Mouse (Mus musculus) gastrocnemius, adult 2 months (tissue): Measurements from ENCODE around the gene Pdzk1. TPM values are rescaled to one million over a fixed set of nuclear protein-coding genes. Genes with fewer than 3 reads are reported as not detected.

Source experiments
- DNase-seq: peaks from one replicate; pipeline ENCODE4 v3.0.0; 2022
- H3K27ac ChIP-seq: fragments of 200-600 bp; 2 replicates; pipeline ENCODE4 v1.8.1; 2022; ENCODE audit warnings: mild to moderate bottlenecking
- H3K4me3 ChIP-seq: fragments of 200-600 bp; 2 replicates; pipeline ENCODE4 v1.8.1; 2022; ENCODE audit warnings: mild to moderate bottlenecking, moderate library complexity
- CTCF ChIP-seq: fragments of 200-600 bp; IDR thresholded peaks from 2 replicates; pipeline ENCODE4 v1.8.1; 2022; ENCODE audit warnings: antibody characterized with exemption, mild to moderate bottlenecking, moderate library complexity
- intact Hi-C: fragments of 180-260 bp; cut with DNase I; formaldehyde crosslinking; loops from one replicate; pipeline ENCODE4 v1.15.1; 2025
- total RNA-seq, 2 experiments: library from RNA; stranded (reverse); gene quantifications; 2 replicates each; pipeline ENCODE4 v1.2.3; 2021

Pdzk1 gene
- total RNA-seq, 2 experiments from 2014 or later: not detected

- no peak for DNase-seq
- intact Hi-C loops: no loop called here
- no peak overlapping the region for H3K4me3 ChIP-seq
- no peak overlapping the region for H3K27ac ChIP-seq
- no peak for TF ChIP-seq CTCF
These were observed 17.9 kb downstream of the Pdzk1 start for GRCm38 (mm10) chr3:96846985-96847384.

GRCm38 (mm10) chr3:96847661-96848060 is 18.6 kb downstream of the Pdzk1 start:
- intact Hi-C loops: no loop called here

GRCm38 (mm10) chr3:96848470-96848869 is 19.4 kb downstream of the Pdzk1 start:
- Histone ChIP-seq H3K27ac (no peak overlapping the region), H3K4me3 (no peak overlapping the region)
- no peak for TF ChIP-seq CTCF
- intact Hi-C loops: no loop called here
- no peak for DNase-seq

More at GRCm38 (mm10) chr3:96847661-96848060, 18.6 kb downstream of the Pdzk1 start:
- no peak for TF ChIP-seq CTCF
- no peak overlapping the region for H3K4me3 ChIP-seq
- H3K27ac ChIP-seq: no peak overlapping the region
- no peak for DNase-seq

DNA sequence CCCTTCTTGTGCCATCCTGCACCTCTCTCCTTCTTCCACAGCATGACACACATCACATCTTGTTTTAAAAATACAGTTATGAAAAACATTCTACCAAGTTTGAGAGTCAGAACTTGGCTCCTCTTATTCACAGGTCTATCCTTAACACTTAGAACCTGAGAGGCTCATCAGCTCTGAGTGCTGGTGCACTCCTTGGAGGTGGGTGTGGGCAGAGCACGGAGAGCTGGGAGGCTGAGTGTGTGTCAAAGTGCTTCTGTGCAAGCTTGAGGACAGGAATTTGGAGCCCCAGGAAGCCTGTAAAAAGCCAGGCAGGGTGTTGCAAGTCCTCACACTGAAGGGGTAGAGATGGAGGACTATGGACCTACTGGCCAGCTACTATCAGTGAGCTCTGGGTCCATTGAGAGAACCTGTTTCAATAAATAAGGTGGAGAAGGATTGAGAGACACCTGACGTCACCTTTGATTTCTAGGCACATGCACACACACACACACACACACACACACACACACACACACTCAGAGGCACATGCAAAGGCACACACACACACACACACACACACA is 20.2 kb downstream of the Pdzk1 start:
- TF ChIP-seq CTCF: no peak
- DNase-seq: no peak
- no peak overlapping the region for H3K4me3 ChIP-seq

DNA sequence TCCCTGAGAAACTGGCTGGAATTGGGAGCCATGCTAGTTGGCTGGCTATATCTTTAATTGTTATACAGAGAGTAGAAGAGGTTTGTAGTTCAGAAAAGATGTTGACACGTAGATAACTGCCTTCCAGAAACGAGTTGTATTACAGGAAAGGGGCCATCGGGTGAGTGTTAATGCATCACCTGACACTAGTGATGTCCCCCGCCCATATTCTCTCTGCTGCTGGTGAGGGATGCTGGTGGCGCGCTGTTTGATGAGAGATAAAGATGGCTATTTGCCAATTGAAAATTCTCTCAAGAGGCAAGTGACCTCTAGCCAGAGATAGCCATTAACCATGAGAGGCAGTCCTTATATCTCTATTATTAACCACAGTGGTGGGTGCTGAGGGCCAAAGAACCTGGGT is 23.5 kb downstream of the Pdzk1 start:
- no peak for DNase-seq
- H3K27ac ChIP-seq: no peak overlapping the region
- no peak overlapping the region for H3K4me3 ChIP-seq
- intact Hi-C loops: no loop called here
- no peak for TF ChIP-seq CTCF

More for the DNA sequence above, 20.2 kb downstream of the Pdzk1 start:
- no peak overlapping the region for H3K27ac ChIP-seq
- intact Hi-C loops: no loop called here

- intact Hi-C loops: no loop called here
- no peak for TF ChIP-seq CTCF
- Histone ChIP-seq H3K27ac (no peak overlapping the region), H3K4me3 (no peak overlapping the region)
- no peak for DNase-seq
These were observed 25.3 kb downstream of the Pdzk1 start for GRCm38 (mm10) chr3:96854376-96854775.

GRCm38 (mm10) chr3:96855833-96856232 is 26.7 kb downstream of the Pdzk1 start:
- DNase-seq: no peak
- no peak overlapping the region for H3K27ac ChIP-seq
- intact Hi-C loops: no loop called here
- TF ChIP-seq CTCF: no peak
- H3K4me3 ChIP-seq: no peak overlapping the region

DNA sequence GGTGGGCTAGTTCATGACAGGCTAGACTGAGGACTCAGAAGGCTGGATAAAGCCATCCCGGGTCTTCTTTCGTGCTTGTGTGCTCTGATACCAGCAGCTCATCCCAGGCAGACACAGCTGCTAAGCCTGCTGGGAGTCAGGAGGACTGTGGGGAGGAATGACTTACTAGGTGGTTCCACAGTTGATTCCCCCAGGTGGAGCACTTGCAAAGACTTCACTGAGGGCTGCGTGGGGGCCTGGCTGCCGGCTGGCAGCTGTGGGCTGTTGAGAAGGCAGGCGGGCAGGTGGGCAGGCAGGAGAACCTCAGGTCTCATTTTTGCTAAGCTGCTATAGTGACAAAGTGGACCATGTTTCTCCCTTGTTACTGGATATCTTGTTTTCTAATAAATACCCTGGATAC is 31.4 kb downstream of the Pdzk1 start:
- Histone ChIP-seq H3K27ac (no peak overlapping the region), H3K4me3 (no peak overlapping the region)
- no peak for DNase-seq
- intact Hi-C loops: no loop called here
- no peak for TF ChIP-seq CTCF

DNA sequence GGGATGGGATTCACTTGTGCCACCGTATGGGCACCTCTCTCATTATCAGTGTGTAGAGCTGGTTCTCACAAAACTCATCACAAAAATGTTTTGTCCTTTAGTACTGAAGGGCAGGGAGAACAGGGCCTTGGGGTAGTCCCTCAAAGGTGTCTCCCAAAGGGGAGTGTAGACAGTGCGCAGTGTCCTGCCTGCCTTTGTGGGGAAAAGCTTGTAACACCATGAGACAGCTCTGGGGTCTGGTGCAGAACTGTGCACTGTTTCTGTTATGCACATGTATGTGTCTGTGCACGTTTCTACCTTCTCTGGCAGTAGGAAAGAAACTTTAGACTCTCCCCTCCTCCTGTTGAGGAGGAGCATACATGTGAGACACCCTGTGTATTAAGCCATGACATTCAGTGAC is 38.8 kb downstream of the Pdzk1 start:
- TF ChIP-seq CTCF: no peak
- no peak for DNase-seq
- Histone ChIP-seq H3K27ac (no peak overlapping the region), H3K4me3 (no peak overlapping the region)
- intact Hi-C loops: no loop called here

- TF ChIP-seq CTCF: no peak
- DNase-seq: no peak
- intact Hi-C loops: no loop called here
- Histone ChIP-seq H3K4me3 (no peak overlapping the region), H3K27ac (no peak overlapping the region)
These were observed 39.5 kb downstream of the Pdzk1 start for GRCm38 (mm10) chr3:96868566-96868965.

GRCm38 (mm10) chr3:96869091-96869490 is 40.0 kb downstream of the Pdzk1 start:
- H3K27ac ChIP-seq: no peak overlapping the region
- DNase-seq: no peak
- no peak overlapping the region for H3K4me3 ChIP-seq
- no peak for TF ChIP-seq CTCF
- intact Hi-C loops: no loop called here

- no peak overlapping the region for H3K4me3 ChIP-seq
- H3K27ac ChIP-seq: no peak overlapping the region
- no peak for TF ChIP-seq CTCF
- intact Hi-C loops: no loop called here
- DNase-seq: no peak
These were observed 41.2 kb downstream of the Pdzk1 start for GRCm38 (mm10) chr3:96870270-96870669.

DNA sequence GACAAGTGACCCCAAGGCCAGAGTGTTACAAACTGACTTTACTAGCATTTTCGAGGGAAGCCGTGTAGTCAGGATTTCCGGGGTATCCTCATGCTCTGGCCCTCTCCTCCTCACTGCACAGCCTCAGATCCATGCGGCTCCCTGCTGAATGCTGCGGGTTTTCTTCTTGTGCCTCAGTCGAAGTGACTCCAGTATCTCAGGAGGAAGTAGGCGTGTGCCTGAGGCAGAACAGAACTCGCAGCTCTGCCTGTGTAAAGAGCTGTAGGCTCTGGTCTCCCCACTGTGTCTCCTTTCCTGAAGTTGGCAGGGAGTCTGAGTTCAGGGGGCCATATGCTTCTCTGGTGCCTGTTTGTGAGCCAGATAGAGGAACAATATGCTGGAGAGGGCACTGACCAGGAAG is 42.0 kb downstream of the Pdzk1 start:
- no peak for TF ChIP-seq CTCF
- intact Hi-C loops: no loop called here

DNA sequence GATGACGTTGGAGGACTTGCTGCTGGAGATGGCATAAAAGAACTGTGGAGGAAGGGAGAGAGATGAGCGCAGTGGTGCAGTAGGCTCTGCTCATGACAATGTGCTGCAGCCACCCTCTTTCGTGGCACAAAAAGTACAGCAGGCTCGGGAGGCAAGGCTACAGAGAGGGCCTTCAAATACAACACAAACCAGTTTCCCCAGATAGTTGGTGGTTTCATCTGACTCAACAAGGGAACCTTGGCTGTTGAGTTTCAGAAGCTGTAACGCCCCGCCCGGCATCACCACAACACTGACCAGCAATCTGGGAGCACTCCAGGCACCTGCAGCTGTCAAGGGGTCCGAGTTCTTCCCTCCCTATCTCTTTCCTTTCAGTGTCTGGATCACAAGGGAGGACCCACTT is 43.4 kb downstream of the Pdzk1 start:
- intact Hi-C loops: no loop called here
- Histone ChIP-seq H3K4me3 (no peak overlapping the region), H3K27ac (no peak overlapping the region)
- DNase-seq: no peak
- no peak for TF ChIP-seq CTCF

More for the DNA sequence above, 42.0 kb downstream of the Pdzk1 start:
- H3K27ac ChIP-seq: no peak overlapping the region
- no peak for DNase-seq
- no peak overlapping the region for H3K4me3 ChIP-seq
